Mouse (Mus musculus) heart, postnatal 36 days (tissue): ENCODE results near the gene Pim1. TPM values are rescaled to one million over a fixed set of nuclear protein-coding genes. Genes with fewer than 3 reads are reported as not detected.
"Not testable (repeated sequence)": the region's sequence is repeated elsewhere in the genome, so short reads cannot be mapped to it uniquely, and the experiment has no call there.

ENCODE experiments used
- DNase-seq, 2 experiments: peaks; one replicate each; pipeline ENCODE4 v3.0.0; 2021 to 2022
- intact Hi-C: fragments of 180-260 bp; cut with DNase I; formaldehyde crosslinking; loops from one replicate; pipeline ENCODE4 v1.15.1; 2025
- total RNA-seq, 2 experiments: library from RNA; stranded (reverse); gene quantifications; 2 replicates each; pipeline ENCODE4 v1.2.3; 2021

Pim1 gene
- total RNA-seq, 2 experiments from 2014 or later = 22.3 to 36.3 TPM

DNA sequence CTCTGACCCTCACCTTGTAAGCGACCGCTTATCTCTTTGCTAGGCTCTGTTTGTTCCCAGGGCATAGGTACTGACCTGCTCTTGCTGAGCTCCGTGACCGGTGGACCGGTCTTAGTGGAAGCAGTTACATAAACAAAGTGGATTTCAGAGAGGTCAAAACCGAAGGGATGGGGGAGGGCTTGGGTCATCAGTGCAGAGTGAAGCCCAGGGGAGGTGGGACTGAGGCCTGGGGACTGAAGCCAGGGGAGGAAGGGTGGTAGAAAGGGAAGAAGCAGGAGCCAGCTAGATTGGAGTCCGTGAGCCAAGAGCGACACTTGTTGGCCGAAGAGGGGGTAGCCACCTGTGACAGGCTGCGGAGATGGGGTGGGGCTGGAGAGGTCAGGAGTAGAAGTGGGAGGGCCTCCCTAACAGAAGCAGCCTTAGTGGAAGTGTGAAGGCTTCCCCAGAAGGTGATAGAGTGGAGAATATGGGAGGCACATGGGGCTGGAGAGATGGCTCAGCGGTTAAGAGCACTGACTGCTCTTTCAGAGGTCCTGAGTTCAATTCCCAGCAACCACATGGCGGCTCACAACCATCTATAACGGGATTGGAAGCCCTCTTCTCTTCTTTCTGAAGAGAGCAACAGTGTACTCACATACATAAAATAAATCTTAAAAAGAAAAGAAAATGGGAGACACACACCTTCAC lies 22.6 kb downstream of the Pim1 start:
- DNase-seq = peak; percentile 61 to 63
- intact Hi-C loops = loop anchor here (5.0 kb wide), 2 partner anchors 246 to 336 kb away; partner anchors contain the start of gene BC004004

DNA sequence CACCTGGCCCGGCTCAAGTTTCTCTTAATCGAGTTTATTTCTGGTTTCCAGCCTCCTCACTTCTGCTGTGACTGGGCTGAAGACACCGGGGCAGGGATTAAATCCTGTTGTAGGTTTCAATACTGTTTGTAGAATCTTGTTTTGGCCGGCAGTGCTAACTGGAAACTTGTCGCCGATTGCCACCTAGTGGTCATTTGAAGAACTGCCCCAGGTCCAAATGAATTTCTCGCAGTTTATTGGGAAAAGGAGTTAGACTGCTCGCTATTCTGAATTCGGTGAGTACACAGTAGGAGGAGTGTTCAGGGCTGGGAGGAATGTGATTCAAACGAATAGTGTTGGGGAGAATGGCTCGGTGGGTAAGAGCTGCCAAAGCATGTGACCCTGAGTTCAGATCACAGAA lies 23.9 kb downstream of the Pim1 start:
- intact Hi-C loops = loop anchor here (1.0 to 5.0 kb wide), 5 partner anchors 22 to 337 kb away; partner anchors contain the start of gene BC004004
- DNase-seq = peak; percentile 84 to 87

DNA sequence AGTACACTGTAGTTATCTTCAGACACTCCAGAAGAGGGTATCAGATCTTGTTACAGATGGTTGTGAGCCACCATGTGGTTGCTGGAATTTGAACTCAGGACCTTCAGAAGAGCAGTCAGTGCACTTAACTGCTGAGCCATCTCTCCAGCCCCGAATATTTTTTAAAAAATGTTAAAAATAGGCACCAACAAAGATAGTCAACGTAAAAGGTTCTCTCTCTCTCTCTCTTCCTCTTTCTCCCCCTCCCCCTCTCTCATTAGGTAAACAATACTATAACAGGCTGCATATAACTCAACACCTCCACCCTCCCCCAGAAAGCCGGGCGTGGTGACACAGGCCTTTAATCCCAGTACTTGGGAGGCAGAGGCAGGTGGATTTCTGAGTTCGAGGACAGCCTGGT lies 28.1 kb downstream of the Pim1 start:
- intact Hi-C loops, DNase-seq: not testable (repeated sequence)

DNA sequence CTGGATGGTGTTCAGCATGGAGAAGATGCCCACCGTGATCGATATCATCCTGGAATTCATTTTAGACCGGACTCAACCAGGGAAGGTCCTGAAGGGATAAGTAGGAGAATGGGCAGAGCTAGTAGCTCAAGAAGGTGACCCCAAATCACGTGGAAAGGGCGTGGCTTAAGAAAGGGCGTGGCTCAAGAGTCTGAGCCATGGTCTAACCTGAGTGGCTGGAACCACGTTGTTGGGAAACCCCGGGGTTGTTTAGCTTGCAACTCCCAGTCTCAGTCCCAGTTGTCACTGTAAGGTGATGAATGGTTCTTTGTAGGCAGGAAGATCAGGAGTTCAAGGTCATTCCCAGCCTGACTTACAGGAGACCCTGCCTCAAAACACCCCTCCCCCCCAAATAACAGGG lies 29.2 kb downstream of the Pim1 start:
- no peak for DNase-seq
- intact Hi-C loops = no loop called here

DNA sequence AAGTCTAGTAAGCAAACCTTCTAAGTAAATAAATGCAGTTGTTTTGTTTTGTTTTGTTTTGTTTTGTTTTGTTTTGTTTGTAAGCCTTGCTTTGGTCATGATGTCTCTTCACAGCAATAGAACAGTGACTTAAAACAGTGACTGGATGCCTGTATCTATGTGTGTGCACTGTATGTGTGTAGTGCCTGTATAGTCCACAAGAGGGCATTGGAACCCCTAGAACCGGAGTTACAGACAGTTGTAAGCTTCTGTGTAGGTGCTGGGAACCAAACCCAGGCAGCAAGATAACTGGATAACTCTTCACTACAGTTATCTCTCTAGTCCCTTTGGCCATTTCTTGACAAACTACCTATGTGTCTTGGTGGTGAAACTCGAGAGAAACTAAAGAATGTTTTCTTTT lies 35.1 kb downstream of the Pim1 start:
- DNase-seq = no peak
- intact Hi-C loops = no loop called here

DNA sequence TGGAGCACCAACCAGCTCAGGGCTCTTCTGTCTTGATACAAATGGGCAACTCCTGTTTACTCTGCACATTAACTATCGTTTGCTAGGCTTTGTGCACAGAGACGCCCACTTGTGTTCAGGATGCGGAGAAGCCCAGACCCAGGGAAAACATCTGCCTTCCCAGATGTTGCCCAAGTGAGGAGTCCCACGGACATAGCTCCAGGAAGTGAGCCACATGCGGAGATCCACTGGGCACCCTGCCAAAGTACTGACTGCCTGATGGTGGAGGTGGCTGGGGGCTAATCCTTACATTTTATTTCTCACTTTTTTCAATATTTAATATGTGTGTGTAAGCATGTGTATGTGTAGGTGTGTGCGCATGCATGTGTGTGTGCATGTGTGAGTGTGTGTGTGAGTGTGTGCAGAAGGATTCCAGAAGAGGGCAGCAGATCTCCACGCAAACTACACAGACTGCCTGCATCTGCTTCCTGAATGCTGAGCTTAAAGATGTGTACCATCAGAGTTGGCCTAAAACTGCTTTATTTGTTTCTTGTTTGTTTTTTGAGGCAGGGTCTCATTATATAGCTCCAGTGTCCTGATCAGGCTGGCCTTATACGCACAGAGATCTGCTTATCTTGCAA lies 38.1 kb downstream of the Pim1 start:
- intact Hi-C loops = no loop called here
- no peak for DNase-seq

DNA sequence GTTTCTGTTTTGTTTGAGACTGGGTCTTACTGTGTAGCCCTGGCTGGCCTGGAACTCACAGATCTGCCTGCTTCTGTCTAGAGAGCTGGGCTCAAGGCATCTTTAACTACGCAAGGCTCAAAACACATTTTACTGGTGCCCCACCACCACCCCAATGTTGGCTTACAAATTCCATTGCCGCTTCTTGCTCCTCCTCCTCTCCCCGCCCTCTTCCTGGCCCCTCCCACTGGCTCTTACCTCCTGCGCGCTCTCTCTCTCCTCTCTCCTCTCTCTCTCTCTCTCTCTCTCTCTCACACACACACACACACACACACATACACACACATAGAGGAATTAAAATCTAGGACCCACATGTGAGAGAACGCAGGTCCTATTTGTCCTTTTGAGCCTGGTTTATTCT lies 40.0 kb downstream of the Pim1 start:
- intact Hi-C loops = no loop called here
- no peak for DNase-seq

DNA sequence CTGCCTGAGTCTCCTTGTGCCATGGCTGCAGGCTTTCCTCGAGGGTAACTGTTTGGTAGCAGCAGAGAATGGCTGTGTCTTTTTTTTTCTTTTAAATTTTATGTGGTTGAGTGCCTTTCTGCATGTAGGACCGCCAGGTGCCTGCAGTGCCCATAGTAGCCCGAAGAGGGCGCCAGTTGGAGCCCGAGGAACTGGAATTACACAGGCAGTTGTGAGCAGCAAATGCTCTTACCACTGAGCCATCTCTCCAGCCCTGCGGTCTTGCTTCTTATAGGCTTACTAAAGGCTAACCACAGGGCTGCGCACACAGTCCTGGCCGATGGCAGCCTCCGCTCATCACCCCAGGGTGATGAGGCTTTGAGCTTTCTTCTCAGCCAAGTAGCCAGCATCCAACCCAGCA lies 40.7 kb downstream of the Pim1 start:
- intact Hi-C loops = no loop called here
- DNase-seq = no peak

DNA sequence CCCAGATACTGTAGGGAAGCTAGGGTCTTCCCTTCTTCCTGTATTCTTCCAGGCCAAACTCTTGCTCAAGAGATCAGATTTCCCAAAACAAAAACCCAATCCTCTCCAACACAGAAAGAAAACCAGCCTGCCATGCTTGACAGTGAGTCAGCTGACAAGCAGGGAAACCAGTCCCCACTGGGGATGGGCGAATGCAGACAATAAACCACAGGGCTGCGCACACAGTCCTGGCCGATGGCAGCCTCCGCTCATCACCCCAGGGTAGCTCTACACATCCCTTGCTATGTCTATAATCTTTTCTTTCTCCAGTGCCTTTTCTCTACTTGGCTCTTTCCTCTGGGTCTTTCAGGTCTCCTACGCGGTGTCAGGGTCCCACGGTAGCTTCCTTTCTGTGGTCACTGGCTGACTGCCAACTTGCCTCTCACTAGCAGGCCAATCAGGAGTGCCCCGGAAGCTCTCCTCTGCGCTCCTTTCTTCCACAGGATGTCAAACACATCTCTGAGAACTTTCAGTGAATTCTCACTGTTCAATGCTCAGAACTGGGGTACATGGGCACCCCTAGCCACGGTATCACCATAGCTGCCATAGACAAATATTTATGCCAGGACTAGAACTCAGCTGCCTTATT lies 41.3 kb downstream of the Pim1 start:
- DNase-seq = no peak
- intact Hi-C loops = no loop called here

DNA sequence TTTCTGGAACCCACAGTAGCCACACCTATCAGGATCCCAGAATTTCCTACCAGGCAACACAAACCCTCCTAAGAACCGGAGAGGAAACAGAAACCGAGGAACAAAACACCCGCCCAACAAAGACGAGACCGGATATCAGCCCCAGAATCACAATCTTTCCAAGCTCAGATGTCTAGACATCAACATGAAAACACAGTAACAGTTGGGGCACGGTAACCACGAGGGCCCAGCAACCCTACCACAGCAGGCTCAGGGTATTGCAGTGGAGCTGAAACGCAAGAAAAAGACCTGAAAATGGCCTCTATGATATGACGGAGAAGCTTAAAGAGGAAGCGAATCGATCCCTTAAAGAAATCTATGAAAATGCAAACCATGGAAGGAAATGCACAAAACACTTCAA lies 43.3 kb downstream of the Pim1 start:
- intact Hi-C loops = no loop called here
- DNase-seq = no peak

DNA sequence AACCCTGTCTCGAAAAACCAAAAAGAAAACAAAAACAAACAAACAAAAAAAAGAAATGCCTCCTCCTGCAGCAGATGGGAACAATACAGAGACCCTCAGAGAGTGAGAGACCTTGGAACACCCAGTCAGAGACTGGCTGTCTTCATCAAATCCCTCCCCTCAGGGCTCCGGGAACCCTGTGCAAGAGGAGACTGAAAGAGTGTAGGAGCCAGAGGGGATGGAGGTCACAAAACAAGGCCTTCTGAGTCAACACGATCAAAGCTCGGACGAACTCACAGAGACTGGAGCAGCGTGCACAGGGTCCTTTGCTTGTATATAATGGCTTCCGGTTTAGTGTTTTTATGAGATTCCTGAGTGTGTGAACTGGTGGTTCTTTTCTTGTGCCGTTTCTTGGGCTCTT lies 49.9 kb downstream of the Pim1 start:
- intact Hi-C loops = loop anchor here (2.0 kb wide), 1 partner anchor 50 kb away; the partner anchor contains the start of gene Pim1
- no peak for DNase-seq

DNA sequence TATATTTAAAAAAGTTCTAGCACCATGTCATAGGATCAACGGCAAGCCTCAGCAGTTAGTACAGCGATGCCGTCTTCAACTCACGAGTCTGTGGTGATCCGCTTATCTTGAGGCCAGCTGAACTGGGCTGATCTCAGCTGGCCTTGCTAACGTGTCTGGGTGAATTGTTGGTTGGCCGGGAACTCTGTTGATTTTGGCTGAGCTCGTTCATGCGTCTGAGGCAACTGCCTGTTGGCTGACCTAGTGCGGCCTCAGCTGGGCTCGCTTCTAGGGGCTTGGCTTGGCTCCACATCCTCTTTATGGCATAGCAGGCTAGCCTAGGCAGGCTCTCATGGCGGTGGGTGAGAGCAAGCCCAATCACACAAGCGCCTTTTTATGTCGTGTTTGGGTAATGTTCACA lies 50.9 kb downstream of the Pim1 start:
- peak; percentile 79 to 82 for DNase-seq
- intact Hi-C loops = loop anchor here (2.0 kb wide), 1 partner anchor 51 kb away; the partner anchor contains the start of gene Pim1

DNA sequence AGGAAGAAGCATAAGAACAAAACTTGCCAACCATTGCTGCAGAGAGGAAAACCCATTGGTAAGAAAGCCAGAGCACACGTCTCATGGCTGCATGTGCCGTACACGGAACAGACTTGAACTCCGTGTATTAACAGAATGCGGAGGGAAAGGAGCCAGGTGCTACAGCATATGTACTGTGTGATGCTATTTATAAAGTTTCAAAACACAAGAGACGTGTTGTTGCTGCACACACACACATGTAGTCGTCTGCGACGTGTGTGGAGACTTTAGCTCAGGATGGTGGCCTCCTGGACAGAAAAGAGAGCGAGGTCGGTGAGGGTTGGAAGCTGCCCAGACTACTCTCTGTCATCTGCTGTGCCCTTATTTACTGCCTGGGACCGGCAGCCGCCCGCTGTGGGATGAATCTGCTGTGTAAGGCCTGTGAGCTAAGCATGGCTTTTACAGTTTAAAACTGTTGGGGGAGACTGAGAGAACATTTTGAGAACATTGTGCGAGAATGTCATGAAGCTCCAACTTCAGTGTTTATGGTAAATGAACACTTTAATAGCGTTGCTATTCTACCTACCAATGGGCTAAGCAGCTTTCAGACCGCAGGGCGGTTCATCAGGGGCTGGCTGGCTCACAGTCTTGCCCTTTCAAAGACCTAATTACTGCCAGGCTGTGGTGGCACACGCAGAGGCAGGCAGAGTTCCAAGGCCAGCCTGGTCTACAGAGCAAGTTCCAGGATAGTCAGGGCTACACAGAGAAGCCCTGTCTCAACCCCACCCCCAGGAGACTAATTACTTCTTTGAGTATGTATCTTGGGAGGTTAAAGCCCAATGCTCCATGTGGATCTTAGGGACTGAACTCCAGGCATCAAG lies 52.5 kb downstream of the Pim1 start:
- intact Hi-C loops = no loop called here
- DNase-seq = no peak

DNA sequence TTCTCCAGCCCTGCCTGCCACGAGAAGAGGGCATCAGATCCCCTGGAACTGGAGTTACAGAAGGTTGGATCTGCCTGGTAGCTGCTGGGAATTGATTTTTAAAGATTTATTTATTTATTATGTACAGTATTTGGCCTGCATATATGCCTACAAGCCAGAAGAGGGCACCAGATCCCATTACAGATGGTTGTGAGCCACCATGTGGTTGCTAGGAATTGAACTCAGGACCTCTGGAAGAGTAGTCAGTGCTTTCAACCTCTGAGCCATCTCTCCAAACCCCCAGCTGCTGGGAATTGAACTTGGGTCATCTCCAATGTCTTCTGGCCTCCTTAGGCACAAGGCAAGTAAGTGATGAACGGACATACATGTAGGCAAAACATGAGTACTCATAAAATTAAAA lies 53.5 kb downstream of the Pim1 start:
- intact Hi-C loops = no loop called here
- DNase-seq = no peak

DNA sequence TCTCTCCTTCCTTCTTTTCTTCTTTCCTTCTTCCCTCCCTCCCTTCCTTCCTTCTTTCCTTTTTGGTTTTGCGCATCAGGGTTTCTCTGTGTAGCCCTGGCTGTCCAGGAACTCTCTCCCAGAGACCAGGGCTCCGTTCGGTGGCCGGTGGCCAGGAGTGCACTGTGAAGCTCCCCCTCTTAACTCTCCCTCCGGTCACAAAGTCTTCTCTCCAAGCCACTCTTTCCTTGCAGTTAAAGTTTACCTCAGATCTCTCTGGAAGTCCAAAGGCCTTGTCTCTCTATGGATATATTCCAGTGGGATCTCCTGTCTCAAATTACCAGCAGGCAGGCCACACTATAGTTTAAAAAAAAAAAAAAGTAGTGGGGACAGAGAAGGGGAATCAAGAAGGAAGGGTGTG lies 54.7 kb downstream of the Pim1 start:
- no peak for DNase-seq
- intact Hi-C loops = no loop called here

Other genes starting within 250 kb of the Pim1 start
- gene Ppil1, start 226.6 kb upstream of the Pim1 start, total RNA-seq = 10 to 100 TPM; 27.0 to 27.2 TPM
- 100 to 1,000 TPM; 228 to 258 TPM for gene BC004004, start 222.0 kb upstream of the Pim1 start, total RNA-seq
- 10 to 100 TPM; 35.9 to 42.4 TPM for gene Pi16, start 173.1 kb upstream of the Pim1 start, total RNA-seq
- 100 to 1,000 TPM; 201 to 211 TPM for gene Mtch1, start 142.8 kb upstream of the Pim1 start, total RNA-seq
- 1 to 10 TPM; 3.5 to 4.5 TPM for gene Fgd2, start 129.8 kb upstream of the Pim1 start, total RNA-seq
- gene Gm17657, start 58.9 kb downstream of the Pim1 start, total RNA-seq = not detected
- gene Tbc1d22b, start 59.0 kb downstream of the Pim1 start, total RNA-seq = 10 to 100 TPM; 11.9 to 12.5 TPM
- gene Tmem217, start 61.6 kb downstream of the Pim1 start, total RNA-seq = not detected
- 10 to 100 TPM; 18.7 to 19.2 TPM for gene Rnf8, start 124.0 kb downstream of the Pim1 start, total RNA-seq
- under 1 TPM; 0.78 to 0.81 TPM for gene Gm28043, start 124.1 kb downstream of the Pim1 start, total RNA-seq
- gene Cmtr1, start 169.8 kb downstream of the Pim1 start, total RNA-seq = 10 to 100 TPM; 45.5 to 54.4 TPM
- 10 to 100 TPM; 11.0 to 11.6 TPM for gene Ccdc167, start 226.3 kb downstream of the Pim1 start, total RNA-seq